Mouse (Mus musculus): ENCODE results near the gene Rnf5.

DNA sequence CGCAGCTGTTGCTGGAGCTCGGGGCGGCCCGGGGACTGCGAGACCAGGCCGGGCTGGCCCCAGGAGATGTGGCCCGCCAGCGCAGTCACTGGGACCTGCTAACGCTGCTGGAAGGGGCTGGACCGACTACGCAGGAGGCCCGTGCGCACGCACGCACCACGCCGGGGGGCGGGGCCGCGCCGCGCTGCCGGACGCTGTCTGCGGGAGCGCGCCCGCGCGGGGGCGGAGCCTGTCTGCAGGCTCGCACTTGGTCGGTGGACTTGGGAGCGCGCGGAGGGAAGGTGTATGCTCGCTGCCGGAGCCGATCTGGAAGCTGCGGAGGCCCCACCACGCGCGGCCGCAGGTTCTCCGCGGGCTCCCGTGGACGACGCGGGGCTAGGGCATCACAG is 16.1 kb downstream of the Rnf5 start:
- peak; percentile 97 for TF ChIP-seq POLR2A (IDR thresholded peaks at IDR 0.05; ENCODE audit: insufficient read length, low read depth)
- TF ChIP-seq REST (IDR thresholded peaks at IDR 0.05; ENCODE audit: insufficient read depth, insufficient read length), result no peak
- TF ChIP-seq E2F4 (IDR thresholded peaks at IDR 0.05; ENCODE audit: insufficient read depth), result no peak
- TF ChIP-seq USF1 (IDR thresholded peaks at IDR 0.05; ENCODE audit: low read depth), result no peak
- TF ChIP-seq POLR2AphosphoS2 (IDR thresholded peaks at IDR 0.05; ENCODE audit: insufficient read length, low read depth), result peak; percentile 99
- peak in 2 of 3 experiments; percentile 6 to 24 for TF ChIP-seq MYOG (IDR thresholded peaks at IDR 0.05; ENCODE audit: control insufficient read depth in 1 of 3, insufficient read depth in 1 of 3, insufficient read length in 2 of 3, low read depth in 2 of 3)
- TF ChIP-seq TCF12 (IDR thresholded peaks at IDR 0.05; ENCODE audit: insufficient read depth, poor library complexity, severe bottlenecking), result no peak

All from myocyte (in vitro differentiated cells).